Mouse (Mus musculus) neural tube, embryonic 15.5 days (tissue): ENCODE measurements around the gene Caskin2. TPM values are rescaled to one million over a fixed set of nuclear protein-coding genes. Genes with fewer than 3 reads are reported as not detected.

Source experiments
- ATAC-seq: fragments of 200-750 bp; cut with Nextera tagmentation; 2 replicates; pipeline ENCODE4 v1.8.0; 2017; ENCODE audit warnings: mild to moderate bottlenecking, moderate TSS enrichment, moderate library complexity; ENCODE audit not compliant: low FRiP score
- H3K27ac ChIP-seq: fragments of 300-500 bp; sonication (generic); replicated peaks from 2 replicates; pipeline ENCODE4 v1.5.1; 2015; ENCODE audit warnings: mild to moderate bottlenecking, inconsistent platforms
- H3K27me3 ChIP-seq: fragments of 300-500 bp; sonication (generic); replicated peaks from 2 replicates; pipeline ENCODE4 v1.6.1; 2015; ENCODE audit warnings: inconsistent platforms
- H3K36me3 ChIP-seq: fragments of 300-500 bp; sonication (generic); 2 replicates; pipeline ENCODE4 v1.6.1; 2015; ENCODE audit warnings: inconsistent platforms
- H3K4me1 ChIP-seq: fragments of 300-500 bp; sonication (generic); 2 replicates; pipeline ENCODE4 v1.6.1; 2015; ENCODE audit warnings: inconsistent platforms
- H3K4me2 ChIP-seq: fragments of 300-500 bp; sonication (generic); 2 replicates; pipeline ENCODE4 v1.6.1; 2015; ENCODE audit warnings: inconsistent platforms, mild to moderate bottlenecking, moderate library complexity
- H3K4me3 ChIP-seq: fragments of 300-500 bp; sonication (generic); replicated peaks from 2 replicates; pipeline ENCODE4 v1.5.1; 2015; ENCODE audit warnings: mild to moderate bottlenecking, inconsistent platforms
- H3K9ac ChIP-seq: fragments of 300-500 bp; sonication (generic); replicated peaks from 2 replicates; pipeline ENCODE4 v1.6.1; 2015; ENCODE audit warnings: mild to moderate bottlenecking, inconsistent platforms
- H3K9me3 ChIP-seq: fragments of 300-500 bp; sonication (generic); replicated peaks from 2 replicates; pipeline ENCODE4 v1.6.1; 2016; ENCODE audit warnings: inconsistent platforms
- WGBS: fragments of 180-500 bp; shearing (Covaris S2); methylation state at CpG from one replicate; pipeline ENCODE4 v1.1.7; 2015; ENCODE audit warnings: mixed read lengths; 5-methylcytosine and 5-hydroxymethylcytosine counted together
- polyA plus RNA-seq: library from polyadenylated mRNA; unstranded; fragments of >200 nt; fragmentation: Nextera tagmentation; extraction: Ambion mirVana; gene quantifications from 2 replicates; pipeline ENCODE4 v1.2.1, GENCODE M21; 2015

Gene Caskin2
- polyA plus RNA-seq, 1 experiment from 2014 or later, result 9.8 TPM

DNA sequence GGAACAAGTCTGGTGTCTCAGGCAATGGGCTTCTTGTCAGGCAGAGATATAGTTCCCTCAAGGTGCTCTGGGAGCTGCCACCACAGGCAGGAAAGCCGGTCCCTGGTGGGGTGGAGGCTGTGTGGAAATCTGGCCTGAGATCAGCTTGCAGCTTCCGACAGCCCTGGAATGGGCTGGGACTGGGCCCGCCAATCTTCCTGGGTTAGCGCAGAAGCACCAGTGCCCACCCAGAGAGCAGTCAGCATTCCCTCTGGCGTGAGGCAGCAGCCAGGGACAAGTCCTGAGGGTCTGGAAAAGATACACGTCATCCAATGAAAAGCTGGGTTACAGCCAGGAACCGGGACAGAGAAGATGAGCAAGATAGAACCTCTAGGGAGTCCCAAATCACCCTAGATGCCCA, 1.3 kb downstream of the Caskin2 start:
- H3K4me1 ChIP-seq, result peaks cover 77% of the 10 kb centered on the region
- ATAC-seq, result no peak
- WGBS, result 33% methylated on average over 7 of the region's 7 CpGs

DNA sequence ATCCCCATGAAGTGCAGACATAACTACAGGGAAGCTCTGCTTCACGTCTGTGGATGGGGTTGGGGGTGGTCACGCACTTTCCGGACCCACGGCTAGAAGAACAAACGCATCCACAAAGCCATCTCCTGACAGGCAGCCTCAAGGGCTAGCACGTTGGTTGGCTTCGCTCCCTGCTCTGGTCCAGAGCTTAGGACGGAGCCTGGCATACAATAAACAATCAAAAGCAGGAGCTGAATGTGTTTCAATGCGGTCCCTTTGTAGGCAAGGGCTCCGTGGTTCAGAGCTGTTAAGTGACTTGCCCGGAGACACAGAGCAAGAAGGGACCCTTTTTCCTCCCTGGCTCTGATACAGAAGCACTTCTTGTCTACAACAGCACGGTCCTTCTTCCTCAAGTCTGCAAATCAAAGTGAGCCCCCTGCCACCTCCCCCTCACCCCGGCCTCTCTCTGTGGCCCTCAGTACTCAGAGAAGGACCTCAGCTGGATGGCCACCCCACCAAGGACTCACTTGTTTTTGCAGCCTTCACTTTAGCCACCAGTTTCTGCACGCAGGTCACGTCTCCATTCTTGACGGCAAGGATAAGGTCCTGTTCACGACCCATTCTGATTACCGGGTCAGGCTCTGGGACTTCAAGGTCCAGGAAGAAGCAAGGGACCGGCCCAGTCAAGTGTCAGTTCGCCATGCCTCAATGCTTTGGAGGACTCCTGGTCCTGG, 1.9 kb downstream of the Caskin2 start:
- Histone ChIP-seq H3K27me3 (no peaks in the 10 kb centered on the region), H3K9ac (no peak overlapping the region; the same call in 1 of the 2 replicates), H3K9me3 (no peaks in the 10 kb centered on the region), H3K36me3 (no peaks in the 10 kb centered on the region), H3K4me1 (peaks cover 82% of the 10 kb centered on the region), H3K27ac (peak overlapping the region; percentile 76; the same call in 1 of the 2 replicates), H3K4me3 (peak overlapping the region; percentile 84), H3K4me2 (peak overlapping the region; percentile 96)
- ATAC-seq, result no peak
- WGBS, result 80% methylated on average over 20 of the region's 20 CpGs

More for the DNA sequence above, 1.3 kb downstream of the Caskin2 start:
- Histone ChIP-seq H3K9me3 (no peaks in the 10 kb centered on the region), H3K36me3 (peaks cover 4% of the 10 kb centered on the region), H3K27me3 (no peaks in the 10 kb centered on the region), H3K9ac (peak overlapping the region; percentile 48), H3K27ac (peak overlapping the region; percentile 76; the same call in 1 of the 2 replicates), H3K4me3 (peak overlapping the region; percentile 84), H3K4me2 (peak overlapping the region; percentile 96)

DNA sequence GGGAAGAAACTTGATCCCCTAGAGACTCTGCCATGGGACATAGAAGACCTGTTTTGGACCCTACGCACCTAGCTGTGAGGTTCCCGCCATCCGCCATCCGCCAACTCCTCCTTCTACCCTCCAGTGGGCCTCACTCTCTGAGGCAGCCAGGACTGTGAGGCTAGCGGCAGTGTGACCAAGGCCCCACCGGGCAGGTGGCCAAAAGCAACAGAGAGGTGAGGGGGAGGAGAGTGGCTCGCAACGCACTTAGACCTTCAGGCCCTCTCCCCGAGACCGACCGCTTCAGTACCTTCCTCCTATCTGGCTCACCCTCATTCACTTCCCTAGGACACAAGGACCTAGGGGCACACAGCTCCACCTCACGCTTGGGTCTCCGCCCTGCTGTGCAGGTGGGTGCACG, 3.1 kb downstream of the Caskin2 start:
- Histone ChIP-seq H3K27ac (0 out of 2 replicates have a peak overlapping the region, but pooled peaks have one; percentile 76), H3K9ac (no peak overlapping the region), H3K36me3 (peaks cover 5% of the 10 kb centered on the region; the same call in 1 of the 2 replicates), H3K9me3 (no peaks in the 10 kb centered on the region), H3K4me1 (peaks cover 77% of the 10 kb centered on the region), H3K4me3 (peak overlapping the region; percentile 84), H3K4me2 (peak overlapping the region; percentile 96), H3K27me3 (no peaks in the 10 kb centered on the region)
- ATAC-seq, result no peak
- 84% methylated on average over 14 of the region's 14 CpGs for WGBS

DNA sequence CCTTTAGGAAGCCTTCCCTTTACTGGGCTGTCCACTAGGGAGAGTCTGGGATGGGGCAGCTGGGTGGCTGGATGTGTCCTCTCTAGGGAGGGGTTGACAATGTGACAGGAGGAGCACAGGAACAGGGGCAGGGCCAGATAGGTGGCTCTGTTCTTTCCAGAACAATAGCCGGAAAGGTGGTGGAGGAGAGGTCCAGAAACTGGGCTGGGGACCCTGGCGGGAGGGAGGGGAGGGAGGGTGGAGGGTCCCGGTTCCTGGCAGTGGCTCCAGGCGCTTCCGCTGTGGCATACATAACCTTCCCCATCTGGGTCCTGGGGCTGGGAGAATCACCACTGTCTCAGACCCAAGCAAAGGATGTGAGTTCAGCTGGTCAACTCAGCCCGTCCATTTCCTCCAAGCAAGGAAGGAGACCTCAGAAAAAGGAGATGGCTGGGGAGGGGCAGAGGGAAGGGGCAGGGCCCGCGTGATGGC, 4.1 kb downstream of the Caskin2 start:
- 68% methylated on average over 8 of the region's 8 CpGs for WGBS
- Histone ChIP-seq H3K4me1 (peaks cover 72% of the 10 kb centered on the region), H3K9me3 (no peaks in the 10 kb centered on the region), H3K27ac (peak overlapping the region; percentile 72), H3K4me3 (no peak overlapping the region), H3K9ac (no peak overlapping the region), H3K4me2 (peak overlapping the region; percentile 96), H3K36me3 (peaks cover 11% of the 10 kb centered on the region), H3K27me3 (no peaks in the 10 kb centered on the region)
- no peak for ATAC-seq

DNA sequence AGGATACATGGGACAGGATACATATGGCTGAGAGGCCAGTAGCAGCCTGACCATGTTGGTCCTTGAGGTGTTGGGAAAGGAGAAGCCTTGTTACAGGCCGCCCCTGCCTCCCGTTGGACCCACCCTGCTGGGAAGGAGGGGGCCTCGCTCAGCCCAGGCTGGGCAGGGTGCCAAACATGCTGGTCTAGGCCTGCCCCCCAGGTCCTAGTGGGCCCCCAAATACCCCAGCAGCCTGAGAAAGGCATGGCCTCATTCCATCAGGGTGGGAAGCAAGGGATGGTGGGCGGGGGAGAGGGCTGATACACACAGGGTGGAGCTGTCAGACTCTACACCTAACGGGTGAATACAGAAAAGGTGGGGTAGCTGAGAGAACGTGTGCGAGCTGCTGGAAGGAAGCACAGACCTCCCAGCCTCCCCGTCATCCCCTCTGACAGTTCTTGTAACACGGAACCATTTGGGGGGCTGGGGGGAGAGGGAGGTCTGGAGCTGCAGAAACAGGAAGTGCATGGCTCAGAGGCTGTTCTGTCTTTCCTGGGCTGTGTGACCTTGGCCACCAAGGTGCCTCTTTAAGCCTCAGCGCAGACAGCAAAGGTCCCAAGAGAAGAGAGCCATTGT, 4.6 kb downstream of the Caskin2 start:
- H3K27me3 ChIP-seq, result no peaks in the 10 kb centered on the region
- H3K4me2 ChIP-seq, result peak overlapping the region; percentile 96
- 42% methylated on average over 10 of the region's 10 CpGs for WGBS
- H3K4me1 ChIP-seq, result peaks cover 68% of the 10 kb centered on the region
- no peak overlapping the region for H3K4me3 ChIP-seq
- no peak overlapping the region for H3K9ac ChIP-seq
- peaks cover 13% of the 10 kb centered on the region for H3K36me3 ChIP-seq
- no peaks in the 10 kb centered on the region for H3K9me3 ChIP-seq
- ATAC-seq, result no peak
- H3K27ac ChIP-seq, result peak overlapping the region; percentile 72

DNA sequence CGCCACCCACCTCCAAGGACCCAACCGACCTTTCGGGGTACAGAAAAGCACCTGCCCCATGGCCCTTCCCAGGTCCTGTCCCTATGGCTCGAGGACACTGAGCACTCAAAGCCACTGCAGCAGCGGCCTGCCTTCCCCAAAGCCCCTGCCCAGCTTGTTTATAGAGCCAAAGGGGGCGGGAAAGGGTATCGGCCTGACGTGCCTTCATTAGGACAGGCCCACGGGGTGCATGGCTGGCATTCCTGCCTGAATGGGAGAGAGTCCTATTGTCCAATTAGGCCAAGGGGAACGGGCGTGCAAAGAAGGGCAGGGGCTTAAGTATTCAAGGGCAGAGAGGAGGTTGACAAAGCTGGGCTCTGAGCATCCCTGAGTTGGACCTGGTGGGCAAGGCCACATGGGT, 5.5 kb downstream of the Caskin2 start:
- Histone ChIP-seq H3K36me3 (peaks cover 16% of the 10 kb centered on the region), H3K9ac (0 out of 2 replicates have a peak overlapping the region, but pooled peaks have one; percentile 1), H3K27ac (peak overlapping the region; percentile 72), H3K4me1 (peaks cover 64% of the 10 kb centered on the region), H3K4me2 (peak overlapping the region; percentile 96), H3K9me3 (no peaks in the 10 kb centered on the region), H3K4me3 (no peak overlapping the region), H3K27me3 (no peaks in the 10 kb centered on the region)
- no peak; the same call in 1 of the 2 replicates for ATAC-seq
- 39% methylated on average over 11 of the region's 11 CpGs for WGBS

DNA sequence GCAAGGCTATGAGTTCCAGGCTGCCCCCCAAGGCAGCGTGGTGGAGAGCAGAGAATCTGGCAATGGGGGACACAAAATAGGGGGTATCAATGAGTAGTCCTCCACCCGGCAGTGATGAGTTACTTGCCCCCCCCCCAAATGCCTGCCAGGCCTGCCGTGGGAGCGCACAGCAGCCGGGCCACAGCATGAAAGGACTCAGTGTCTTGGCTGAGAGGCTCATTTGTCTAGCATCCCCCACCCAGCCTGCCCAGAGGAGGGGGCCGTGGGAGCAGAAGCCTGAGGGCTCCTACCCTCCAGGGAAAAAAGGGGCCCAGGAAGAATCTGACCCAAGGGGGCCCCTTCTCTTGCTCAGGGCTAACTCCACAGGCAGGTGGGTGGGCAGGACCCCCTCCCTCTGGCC, 6.1 kb downstream of the Caskin2 start:
- Histone ChIP-seq H3K9me3 (no peaks in the 10 kb centered on the region), H3K4me3 (no peak overlapping the region), H3K27ac (peak overlapping the region; percentile 72), H3K4me1 (peaks cover 57% of the 10 kb centered on the region), H3K9ac (0 out of 2 replicates have a peak overlapping the region, but pooled peaks have one; percentile 1), H3K4me2 (peak overlapping the region; percentile 96), H3K36me3 (peaks cover 21% of the 10 kb centered on the region), H3K27me3 (no peaks in the 10 kb centered on the region)
- WGBS, result 56% methylated on average over 6 of the region's 6 CpGs
- ATAC-seq, result peak; percentile 52; the same call in 1 of the 2 replicates

DNA sequence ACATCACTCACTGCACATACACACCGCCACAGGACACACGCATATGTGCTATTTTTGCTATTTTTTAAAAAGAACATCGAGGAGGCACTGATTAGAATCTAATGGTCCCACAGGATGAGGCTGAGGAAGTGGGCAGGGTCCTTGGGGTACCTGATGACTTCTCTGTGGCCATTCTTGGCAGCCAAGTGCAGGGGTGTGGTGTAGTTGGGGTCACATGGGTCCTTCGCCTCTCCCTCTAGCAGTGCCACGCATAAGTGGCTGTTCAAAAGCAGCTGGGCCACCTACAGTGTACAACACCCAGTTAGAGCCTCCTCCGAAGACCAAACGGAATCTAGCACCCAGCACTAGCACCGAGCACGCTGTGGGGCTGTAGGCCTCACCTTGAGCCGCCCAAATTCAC, 7.3 kb downstream of the Caskin2 start:
- no peak for ATAC-seq
- Histone ChIP-seq H3K36me3 (peaks cover 31% of the 10 kb centered on the region), H3K4me1 (peaks cover 45% of the 10 kb centered on the region), H3K4me2 (peak overlapping the region; percentile 96), H3K9ac (no peak overlapping the region), H3K27ac (peak overlapping the region; percentile 72; the same call in 1 of the 2 replicates), H3K9me3 (no peaks in the 10 kb centered on the region), H3K27me3 (no peaks in the 10 kb centered on the region), H3K4me3 (no peak overlapping the region)
- 89% methylated on average over 10 of the region's 10 CpGs for WGBS

DNA sequence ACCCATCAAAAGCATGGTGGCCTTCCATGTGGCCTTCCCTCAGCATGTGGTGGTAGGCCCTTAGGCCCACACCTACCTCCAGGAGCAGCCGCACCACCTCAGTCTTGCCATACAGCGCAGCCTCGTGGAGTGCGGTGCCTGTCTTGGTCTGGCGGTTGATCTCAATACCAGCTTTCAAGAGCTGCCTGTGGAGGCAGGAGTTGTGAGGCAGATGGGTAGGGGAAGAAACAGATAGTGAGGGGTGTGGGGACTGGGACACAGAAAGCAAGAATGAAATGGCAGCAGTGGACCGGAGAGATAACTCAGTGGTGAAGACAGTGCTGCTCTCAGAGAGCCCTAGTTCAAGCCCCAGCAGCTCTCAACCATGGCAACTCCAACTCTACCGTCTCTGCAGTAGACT, 8.4 kb downstream of the Caskin2 start:
- WGBS, result 95% methylated on average over 7 of the region's 7 CpGs

DNA sequence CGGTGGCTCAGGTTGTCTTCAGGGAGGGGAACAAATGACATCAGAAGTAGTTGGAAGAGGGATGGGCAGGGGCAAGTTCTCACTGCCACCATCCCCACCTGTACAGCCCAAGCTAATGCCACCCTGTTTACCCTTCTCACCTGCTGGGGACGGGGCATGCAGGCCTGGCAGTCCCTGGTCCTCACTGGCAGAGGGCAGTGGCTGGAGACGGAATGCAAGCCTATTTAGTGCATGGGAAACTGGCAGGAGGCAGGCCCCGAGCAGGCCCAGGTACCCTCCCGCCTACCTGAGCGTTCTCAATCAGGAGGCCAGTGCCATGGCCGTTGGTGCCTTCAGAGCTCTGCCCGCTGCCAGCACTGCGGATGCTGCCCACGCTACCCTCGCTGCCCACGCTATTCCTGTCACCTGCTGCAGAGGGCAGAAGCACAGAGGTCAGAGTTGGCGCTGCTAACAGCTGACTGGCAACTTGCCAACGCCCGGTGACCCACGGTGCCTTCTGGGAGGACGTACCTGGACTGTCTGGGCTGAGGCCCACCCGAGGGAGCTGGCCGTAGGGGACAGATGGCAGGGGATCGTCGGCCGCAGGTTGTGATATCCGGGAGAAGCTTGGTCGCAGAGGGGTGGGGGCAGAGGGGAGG, 10.2 kb downstream of the Caskin2 start:
- no peak overlapping the region for H3K4me3 ChIP-seq
- ATAC-seq, result no peak
- no peak overlapping the region for H3K4me2 ChIP-seq
- no peak overlapping the region for H3K27ac ChIP-seq
- WGBS, result 93% methylated on average over 24 of the region's 24 CpGs
- H3K9ac ChIP-seq, result no peak overlapping the region
- H3K36me3 ChIP-seq, result peaks cover 58% of the 10 kb centered on the region
- peaks cover 19% of the 10 kb centered on the region for H3K4me1 ChIP-seq
- no peaks in the 10 kb centered on the region for H3K9me3 ChIP-seq
- no peaks in the 10 kb centered on the region for H3K27me3 ChIP-seq

More for the DNA sequence above, 8.4 kb downstream of the Caskin2 start:
- no peak overlapping the region for H3K27ac ChIP-seq
- H3K4me3 ChIP-seq, result no peak overlapping the region
- no peak overlapping the region for H3K9ac ChIP-seq
- H3K9me3 ChIP-seq, result no peaks in the 10 kb centered on the region
- no peak for ATAC-seq
- H3K4me2 ChIP-seq, result no peak overlapping the region
- peaks cover 41% of the 10 kb centered on the region for H3K36me3 ChIP-seq
- H3K4me1 ChIP-seq, result peaks cover 37% of the 10 kb centered on the region
- no peaks in the 10 kb centered on the region for H3K27me3 ChIP-seq

DNA sequence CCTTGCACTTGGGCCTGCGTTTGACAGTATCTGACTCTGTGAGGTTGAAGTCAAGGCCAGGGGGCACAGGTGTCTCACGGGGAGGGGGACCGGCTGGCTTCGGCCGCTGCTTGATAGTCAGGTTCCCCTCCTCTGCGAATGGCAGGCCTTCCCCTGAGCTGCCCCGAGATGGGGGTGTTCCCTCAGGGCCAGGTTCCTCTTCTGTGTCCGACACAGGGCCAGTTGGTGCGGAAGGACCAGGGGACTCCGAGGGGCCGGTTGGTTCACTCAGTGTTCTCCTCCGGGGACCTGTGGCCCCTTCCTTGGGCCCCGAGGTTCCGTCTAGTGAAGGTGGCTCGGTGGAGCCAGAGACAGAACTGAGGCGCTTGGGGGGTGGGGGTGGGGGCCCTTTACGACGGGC, 12.5 kb downstream of the Caskin2 start:
- peaks cover 76% of the 10 kb centered on the region for H3K36me3 ChIP-seq
- WGBS, result 93% methylated on average over 18 of the region's 18 CpGs

More for the DNA sequence above, 12.5 kb downstream of the Caskin2 start:
- Histone ChIP-seq H3K9ac (no peak overlapping the region), H3K4me1 (no peaks in the 10 kb centered on the region), H3K27me3 (no peaks in the 10 kb centered on the region), H3K4me2 (no peak overlapping the region), H3K27ac (no peak overlapping the region), H3K9me3 (no peaks in the 10 kb centered on the region), H3K4me3 (no peak overlapping the region)
- ATAC-seq, result no peak
